Mouse (Mus musculus): ENCODE measurements around the gene Xylt1.

GRCm38 (mm10) chr7:117419846-117420245, 39.1 kb downstream of the Xylt1 start:
- TF ChIP-seq CTCF (IDR thresholded peaks at IDR 0.05; ENCODE audit: insufficient read depth, low read length) (no peak), POLR2A (IDR thresholded peaks at IDR 0.05; ENCODE audit: borderline replicate concordance, extremely low read depth, low read depth, low read length) (no peak)
